Mouse (Mus musculus): ENCODE results near the gene Ppp1r35. TPM values are rescaled to one million over a fixed set of nuclear protein-coding genes. Genes with fewer than 3 reads are reported as not detected.

Ppp1r35 gene
- total and polyA plus RNA-seq, 2 experiments = 11.5 to 28.9 TPM

- H3K36me3 ChIP-seq (ENCODE audit: control insufficient read depth, insufficient read depth, low read length) = no peaks in the 10 kb centered on the region
- 78% methylated on average over 5 of the region's 5 CpGs for WGBS
- H3K27me3 ChIP-seq (ENCODE audit: control insufficient read depth, insufficient read depth, low read length) = no peaks in the 10 kb centered on the region
- no peak for DNase-seq (ENCODE audit: extremely low read depth, low read depth, low spot score)
- no peak overlapping the region for H3K4me3 ChIP-seq (ENCODE audit: insufficient read depth, low read depth, low read length)
- H3K27ac ChIP-seq (replicated peaks; ENCODE audit: insufficient read depth, low read depth, low read length) = no peak overlapping the region
- no peak for TF ChIP-seq CTCF (IDR thresholded peaks at IDR 0.05; ENCODE audit: low read depth, low read length)
- TF ChIP-seq POLR2A (IDR thresholded peaks at IDR 0.05; ENCODE audit: extremely low read depth, insufficient read depth, low read length) = no peak
- no peaks in the 10 kb centered on the region; the same call in 1 of the 2 replicates for H3K79me2 ChIP-seq (ENCODE audit: control insufficient read depth, insufficient read depth, low read length)
- H3K9ac ChIP-seq (ENCODE audit: low read depth, low read length) = no peak overlapping the region
- H3K4me1 ChIP-seq (ENCODE audit: control insufficient read depth, insufficient read depth, low read length) = peaks cover 2% of the 10 kb centered on the region
These were observed 23.2 kb upstream of the Ppp1r35 start for GRCm38 (mm10) chr5:137755425-137755824.

- no peak overlapping the region for H3K4me3 ChIP-seq (ENCODE audit: insufficient read depth, low read depth, low read length)
- no peaks in the 10 kb centered on the region for H3K79me2 ChIP-seq (ENCODE audit: control insufficient read depth, insufficient read depth, low read length)
- WGBS = 44% methylated on average over 3 of the region's 3 CpGs
- peaks cover 2% of the 10 kb centered on the region for H3K4me1 ChIP-seq (ENCODE audit: control insufficient read depth, insufficient read depth, low read length)
- H3K9ac ChIP-seq (ENCODE audit: low read depth, low read length) = no peak overlapping the region
- H3K27ac ChIP-seq (replicated peaks; ENCODE audit: insufficient read depth, low read depth, low read length) = no peak overlapping the region
- DNase-seq (ENCODE audit: extremely low read depth, low read depth, low spot score) = peak; percentile 27
- no peaks in the 10 kb centered on the region for H3K36me3 ChIP-seq (ENCODE audit: control insufficient read depth, insufficient read depth, low read length)
- TF ChIP-seq CTCF (IDR thresholded peaks at IDR 0.05; ENCODE audit: low read depth, low read length) (no peak), POLR2A (IDR thresholded peaks at IDR 0.05; ENCODE audit: extremely low read depth, insufficient read depth, low read length) (no peak)
- H3K27me3 ChIP-seq (ENCODE audit: control insufficient read depth, insufficient read depth, low read length) = no peaks in the 10 kb centered on the region
These were observed 22.5 kb upstream of the Ppp1r35 start for GRCm38 (mm10) chr5:137756106-137756505.

- Histone ChIP-seq H3K27ac (replicated peaks; ENCODE audit: insufficient read depth, low read depth, low read length) (no peak overlapping the region), H3K4me1 (ENCODE audit: control insufficient read depth, insufficient read depth, low read length) (peaks cover 2% of the 10 kb centered on the region), H3K9ac (ENCODE audit: low read depth, low read length) (no peak overlapping the region), H3K79me2 (ENCODE audit: control insufficient read depth, insufficient read depth, low read length) (no peaks in the 10 kb centered on the region), H3K4me3 (ENCODE audit: insufficient read depth, low read depth, low read length) (no peak overlapping the region), H3K27me3 (ENCODE audit: control insufficient read depth, insufficient read depth, low read length) (no peaks in the 10 kb centered on the region), H3K36me3 (ENCODE audit: control insufficient read depth, insufficient read depth, low read length) (no peaks in the 10 kb centered on the region)
- 41% methylated on average over 10 of the region's 10 CpGs for WGBS
- peak; percentile 59 for DNase-seq (ENCODE audit: extremely low read depth, low read depth, low spot score)
- TF ChIP-seq POLR2A (IDR thresholded peaks at IDR 0.05; ENCODE audit: extremely low read depth, insufficient read depth, low read length) (no peak), CTCF (IDR thresholded peaks at IDR 0.05; ENCODE audit: low read depth, low read length) (peak; percentile 97)
These were observed 21.6 kb upstream of the Ppp1r35 start for GRCm38 (mm10) chr5:137756882-137757661.

- Histone ChIP-seq H3K79me2 (ENCODE audit: control insufficient read depth, insufficient read depth, low read length) (no peaks in the 10 kb centered on the region), H3K27me3 (ENCODE audit: control insufficient read depth, insufficient read depth, low read length) (no peaks in the 10 kb centered on the region), H3K9ac (ENCODE audit: low read depth, low read length) (no peak overlapping the region), H3K4me1 (ENCODE audit: control insufficient read depth, insufficient read depth, low read length) (peaks cover 2% of the 10 kb centered on the region), H3K4me3 (ENCODE audit: insufficient read depth, low read depth, low read length) (no peak overlapping the region), H3K36me3 (ENCODE audit: control insufficient read depth, insufficient read depth, low read length) (no peaks in the 10 kb centered on the region), H3K27ac (replicated peaks; ENCODE audit: insufficient read depth, low read depth, low read length) (no peak overlapping the region)
- WGBS = 81% methylated on average over 6 of the region's 6 CpGs
- TF ChIP-seq POLR2A (IDR thresholded peaks at IDR 0.05; ENCODE audit: extremely low read depth, insufficient read depth, low read length) (no peak), CTCF (IDR thresholded peaks at IDR 0.05; ENCODE audit: low read depth, low read length) (no peak)
- no peak for DNase-seq (ENCODE audit: extremely low read depth, low read depth, low spot score)
These were observed 20.8 kb upstream of the Ppp1r35 start for GRCm38 (mm10) chr5:137757887-137758286.

GRCm38 (mm10) chr5:137758921-137759534 lies 19.6 kb upstream of the Ppp1r35 start:
- no peaks in the 10 kb centered on the region for H3K27me3 ChIP-seq (ENCODE audit: control insufficient read depth, insufficient read depth, low read length)
- no peak for DNase-seq (ENCODE audit: extremely low read depth, low read depth, low spot score)
- H3K4me3 ChIP-seq (ENCODE audit: insufficient read depth, low read depth, low read length) = no peak overlapping the region
- H3K4me1 ChIP-seq (ENCODE audit: control insufficient read depth, insufficient read depth, low read length) = peaks cover 2% of the 10 kb centered on the region
- 94% methylated on average over 19 of the region's 19 CpGs for WGBS
- H3K36me3 ChIP-seq (ENCODE audit: control insufficient read depth, insufficient read depth, low read length) = no peaks in the 10 kb centered on the region
- no peak overlapping the region for H3K27ac ChIP-seq (replicated peaks; ENCODE audit: insufficient read depth, low read depth, low read length)
- no peak overlapping the region for H3K9ac ChIP-seq (ENCODE audit: low read depth, low read length)
- H3K79me2 ChIP-seq (ENCODE audit: control insufficient read depth, insufficient read depth, low read length) = no peaks in the 10 kb centered on the region
- TF ChIP-seq CTCF (IDR thresholded peaks at IDR 0.05; ENCODE audit: low read depth, low read length) (no peak), POLR2A (IDR thresholded peaks at IDR 0.05; ENCODE audit: extremely low read depth, insufficient read depth, low read length) (no peak)

- no peaks in the 10 kb centered on the region for H3K79me2 ChIP-seq (ENCODE audit: control insufficient read depth, insufficient read depth, low read length)
- TF ChIP-seq POLR2A (IDR thresholded peaks at IDR 0.05; ENCODE audit: extremely low read depth, insufficient read depth, low read length) = no peak
- peak; percentile 91 for TF ChIP-seq CTCF (IDR thresholded peaks at IDR 0.05; ENCODE audit: low read depth, low read length)
- H3K9ac ChIP-seq (ENCODE audit: low read depth, low read length) = no peak overlapping the region
- H3K27me3 ChIP-seq (ENCODE audit: control insufficient read depth, insufficient read depth, low read length) = no peaks in the 10 kb centered on the region
- peak; percentile 61 for DNase-seq (ENCODE audit: extremely low read depth, low read depth, low spot score)
- H3K36me3 ChIP-seq (ENCODE audit: control insufficient read depth, insufficient read depth, low read length) = no peaks in the 10 kb centered on the region
- 44% methylated on average over 4 of the region's 4 CpGs for WGBS
- no peak overlapping the region for H3K4me3 ChIP-seq (ENCODE audit: insufficient read depth, low read depth, low read length)
- peaks cover 2% of the 10 kb centered on the region for H3K4me1 ChIP-seq (ENCODE audit: control insufficient read depth, insufficient read depth, low read length)
- H3K27ac ChIP-seq (replicated peaks; ENCODE audit: insufficient read depth, low read depth, low read length) = no peak overlapping the region
These were observed 18.7 kb upstream of the Ppp1r35 start for GRCm38 (mm10) chr5:137759971-137760412.
